Mouse (Mus musculus) liver, adult (tissue): Measurements from ENCODE around the gene Zfp37.

Source experiments
- GATA4 ChIP-seq: IDR thresholded peaks from 2 replicates; pipeline ENCODE4 v1.6.1; 2014; ENCODE audit warnings: mild to moderate bottlenecking, low read length; ENCODE audit not compliant: insufficient replicate concordance

Zfp37 gene

GRCm38 (mm10) chr4:62230153-62230552 is 694 bp downstream of the Zfp37 start:
- TF ChIP-seq GATA4, result no peak

- no peak for TF ChIP-seq GATA4
Observed at GRCm38 (mm10) chr4:62229448-62229847, 1.4 kb downstream of the Zfp37 start.

- TF ChIP-seq GATA4, result no peak
Observed at GRCm38 (mm10) chr4:62228391-62228790, 2.5 kb downstream of the Zfp37 start.

- no peak for TF ChIP-seq GATA4
Observed at GRCm38 (mm10) chr4:62213490-62213889, 17.4 kb downstream of the Zfp37 start.

- TF ChIP-seq GATA4, result no peak
Observed at GRCm38 (mm10) chr4:62210035-62210434, 20.8 kb downstream of the Zfp37 start.

- TF ChIP-seq GATA4, result no peak; the same call in 1 of the 2 replicates
Observed at GRCm38 (mm10) chr4:62208696-62209380, 22.0 kb downstream of the Zfp37 start.

GRCm38 (mm10) chr4:62207851-62208695 is 22.8 kb downstream of the Zfp37 start:
- TF ChIP-seq GATA4, result peak; percentile 62; the same call in 1 of the 2 replicates

GRCm38 (mm10) chr4:62199923-62200529 is 30.8 kb downstream of the Zfp37 start:
- no peak for TF ChIP-seq GATA4

GRCm38 (mm10) chr4:62188778-62189177 is 42.1 kb downstream of the Zfp37 start:
- TF ChIP-seq GATA4, result no peak

- no peak for TF ChIP-seq GATA4
Observed at GRCm38 (mm10) chr4:62177282-62177681, 53.6 kb downstream of the Zfp37 start.

- TF ChIP-seq GATA4, result no peak
Observed at GRCm38 (mm10) chr4:62174471-62174870, 56.4 kb downstream of the Zfp37 start.

- TF ChIP-seq GATA4, result no peak
Observed at GRCm38 (mm10) chr4:62158401-62158800, 72.4 kb downstream of the Zfp37 start.

- no peak for TF ChIP-seq GATA4
Observed at GRCm38 (mm10) chr4:62150811-62151210, 80.0 kb downstream of the Zfp37 start, which contains the start of gene Mup21. TSS of gene Mup21 (minus strand) at chr4:62150863.
